Mouse (Mus musculus) frontal cortex, adult (tissue): ENCODE data around the gene Shld1.

Experiments
- ATAC-seq: cut with Nextera tagmentation; 2 replicates; pipeline ENCODE4 v1.9.2; 2017; ENCODE audit warnings: mild to moderate bottlenecking, moderate library complexity, mixed read lengths; ENCODE audit not compliant: low TSS enrichment

The Shld1 gene

GRCm38 (mm10) chr2:132794204-132794586, 107.5 kb downstream of the Shld1 start:
- no peak for ATAC-seq
